Mouse (Mus musculus) embryonic facial prominence, embryonic 11.5 days (tissue): ENCODE data around the gene Ddias. TPM values are rescaled to one million over a fixed set of nuclear protein-coding genes. Genes with fewer than 3 reads are reported as not detected.
"Not testable (repeated sequence)": the region's sequence is repeated elsewhere in the genome, so short reads cannot be mapped to it uniquely, and the experiment has no call there.

Experiments
- ATAC-seq: fragments of 200-750 bp; cut with Nextera tagmentation; replicated peaks from 2 replicates; pipeline ENCODE4 v1.8.0; 2017; ENCODE audit warnings: low read depth; ENCODE audit not compliant: insufficient number of reproducible peaks, low FRiP score, low TSS enrichment
- DNase-seq: peaks from one replicate; pipeline ENCODE4 v3.0.0-alpha.2; 2015; ENCODE audit warnings: low spot score
- H3K27ac ChIP-seq: fragments of 300-500 bp; sonication (generic); replicated peaks from 2 replicates; pipeline ENCODE4 v1.5.1; 2014; ENCODE audit warnings: mild to moderate bottlenecking, low read depth, low read length, control low read depth
- H3K27me3 ChIP-seq: fragments of 300-500 bp; sonication (generic); 2 replicates; pipeline ENCODE4 v1.6.1; 2014; ENCODE audit warnings: mild to moderate bottlenecking, low read length, moderate library complexity, mixed read lengths; ENCODE audit not compliant: control insufficient read depth, insufficient read depth
- H3K36me3 ChIP-seq: fragments of 300-500 bp; sonication (generic); replicated peaks from 2 replicates; pipeline ENCODE4 v1.6.1; 2014; ENCODE audit warnings: low read depth, mild to moderate bottlenecking, low read length, moderate library complexity, mixed read lengths; ENCODE audit not compliant: control insufficient read depth, insufficient read depth
- H3K4me1 ChIP-seq: fragments of 300-500 bp; sonication (generic); 2 replicates; pipeline ENCODE4 v1.6.1; 2014; ENCODE audit warnings: low read length, mixed read lengths; ENCODE audit not compliant: control insufficient read depth, insufficient read depth
- H3K4me2 ChIP-seq: fragments of 300-500 bp; sonication (generic); 2 replicates; pipeline ENCODE4 v1.6.1; 2014; ENCODE audit warnings: low read depth, mild to moderate bottlenecking, control low read depth, low read length, moderate library complexity
- H3K4me3 ChIP-seq: fragments of 300-500 bp; sonication (generic); 2 replicates; pipeline ENCODE4 v1.5.1; 2014; ENCODE audit warnings: low read depth, low read length, control low read depth
- H3K9ac ChIP-seq: fragments of 300-500 bp; sonication (generic); replicated peaks from 2 replicates; pipeline ENCODE4 v1.6.1; 2014; ENCODE audit warnings: mild to moderate bottlenecking, control low read depth, low read length
- H3K9me3 ChIP-seq: fragments of 300-500 bp; sonication (generic); replicated peaks from 2 replicates; pipeline ENCODE4 v1.6.1; 2016; ENCODE audit warnings: mild to moderate bottlenecking, low read length, inconsistent platforms, mixed read lengths; ENCODE audit not compliant: control insufficient read depth
- WGBS: fragments of 180-500 bp; shearing (Covaris S2); extraction: QIAGEN DNeasy Blood & Tissue Kit; methylation state at CpG from one replicate; pipeline ENCODE4 v1.1.7; 2014; 5-methylcytosine and 5-hydroxymethylcytosine counted together
- polyA plus RNA-seq: library from polyadenylated mRNA; unstranded; fragments of >200 nt; fragmentation: Nextera tagmentation; extraction: Ambion mirVana; gene quantifications from 2 replicates; pipeline ENCODE4 v1.2.1, GENCODE M21; 2014

Ddias gene
- polyA plus RNA-seq, result 25.4 and 29.7 TPM in 2 replicates

DNA sequence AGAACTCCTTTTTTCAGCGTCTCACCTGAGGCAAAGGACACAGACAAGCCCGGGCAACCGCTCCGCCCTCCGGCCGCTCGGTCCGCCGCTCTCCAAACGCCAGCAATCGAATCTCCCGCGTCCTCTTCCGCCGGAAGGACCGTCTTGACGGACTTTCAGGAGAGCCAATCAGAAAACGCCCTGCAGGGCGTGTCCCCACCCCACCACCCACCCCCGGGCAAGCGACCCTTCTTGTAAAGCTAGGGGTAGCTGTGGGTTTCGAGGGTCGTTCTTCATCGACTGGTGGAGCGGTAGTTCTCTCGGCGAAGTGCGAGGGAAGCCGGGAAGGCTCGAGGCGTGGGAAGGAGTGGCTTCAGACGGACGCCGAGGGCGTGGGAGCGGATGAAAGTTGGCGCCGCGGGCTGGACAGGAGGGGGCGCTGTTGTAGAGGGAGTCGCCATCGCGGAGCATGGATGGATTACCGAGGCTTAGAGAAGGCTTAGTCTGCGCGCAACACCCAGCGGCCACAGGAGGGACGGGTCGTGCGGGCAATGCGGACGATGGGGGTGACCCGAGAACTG is at the start of gene Ddias, which contains the start of gene Prcp:
Gene Ddias (minus strand): TSS at position 132 of the 560 bp plus-strand sequence.
Gene Prcp (plus strand): TSS at position 355 of the 560 bp plus-strand sequence.
- no peaks in the 10 kb centered on the region for H3K4me1 ChIP-seq
- H3K4me2 ChIP-seq, result peak within 1 kb of the TSS; percentile 71
- H3K9me3 ChIP-seq, result no peaks in the 10 kb centered on the region
- peak within 1 kb of the TSS; percentile 68 for H3K9ac ChIP-seq
- ATAC-seq (peak; percentile 87), DNase-seq (peak; percentile 97)
- no peaks in the 10 kb centered on the region for H3K27me3 ChIP-seq
- H3K36me3 ChIP-seq, result no peaks in the 10 kb centered on the region
- H3K27ac ChIP-seq, result peak within 1 kb of the TSS; percentile 97
- peak within 1 kb of the TSS; percentile 61 for H3K4me3 ChIP-seq
- under 1% methylated on average over 53 of the region's 53 CpGs for WGBS

DNA sequence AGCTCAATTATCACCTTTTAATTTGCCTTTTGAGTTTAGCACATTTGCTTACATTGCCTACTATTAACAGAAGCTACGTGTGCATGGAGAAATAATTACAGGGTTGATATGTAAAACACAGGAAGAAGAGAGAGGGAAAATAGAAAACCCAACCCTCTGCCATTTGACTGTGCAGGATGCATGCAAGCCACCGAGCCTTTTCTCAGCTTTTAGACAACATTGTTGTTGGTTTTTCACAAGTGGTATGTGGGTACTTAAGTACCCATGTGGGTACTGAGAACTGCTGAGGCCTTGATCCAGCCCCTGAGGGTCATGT is 46.8 kb upstream of the Ddias start:
- Histone ChIP-seq H3K9me3 (no peaks in the 10 kb centered on the region), H3K9ac (no peak overlapping the region), H3K4me3 (no peak overlapping the region), H3K4me1 (no peaks in the 10 kb centered on the region), H3K27ac (no peak overlapping the region), H3K4me2 (no peak overlapping the region), H3K36me3 (no peaks in the 10 kb centered on the region), H3K27me3 (no peaks in the 10 kb centered on the region)
- WGBS, result 83% methylated on average over 2 of the region's 2 CpGs
- no peak for ATAC-seq
- no peak for DNase-seq

DNA sequence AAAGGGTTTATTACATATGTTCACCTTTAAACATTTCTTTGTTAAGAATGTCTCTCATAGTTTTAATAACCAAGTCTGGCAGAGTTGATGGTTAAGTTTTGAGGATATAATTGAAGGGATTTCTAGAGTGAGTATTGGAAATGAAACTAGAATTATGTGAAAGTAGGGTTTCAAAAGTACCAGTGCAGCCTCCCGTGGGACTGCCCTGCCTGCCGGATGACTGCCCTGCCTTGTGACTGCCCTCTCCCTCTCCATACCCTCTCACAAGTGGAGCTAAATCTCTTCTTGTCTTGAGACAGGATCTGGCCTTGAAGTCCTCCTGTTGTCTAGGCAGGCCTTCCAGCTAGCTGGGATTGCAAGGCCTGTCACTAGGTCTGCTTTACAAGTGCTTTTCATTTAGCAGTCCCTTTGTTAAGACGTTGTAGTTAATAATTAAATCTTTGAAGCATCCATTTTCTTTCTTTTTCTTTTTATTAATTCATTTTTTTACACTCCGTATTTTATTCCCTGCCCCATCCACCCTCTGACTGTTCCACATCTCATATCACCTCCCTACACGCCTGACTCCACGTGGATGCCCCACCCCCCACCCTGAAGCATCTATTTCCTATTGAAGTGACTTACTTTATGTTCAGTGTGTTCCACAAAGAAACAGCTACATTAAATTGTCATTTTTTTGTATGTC is 46.3 kb upstream of the Ddias start:
- WGBS, result 78% methylated on average over 6 of the region's 6 CpGs
- Histone ChIP-seq H3K4me3 (no peak overlapping the region), H3K27me3 (no peaks in the 10 kb centered on the region), H3K4me2 (no peak overlapping the region), H3K4me1 (no peaks in the 10 kb centered on the region), H3K9me3 (no peaks in the 10 kb centered on the region), H3K27ac (no peak overlapping the region), H3K9ac (no peak overlapping the region), H3K36me3 (no peaks in the 10 kb centered on the region)
- ATAC-seq (no peak), DNase-seq (no peak)

- not testable (repeated sequence) for H3K27me3 ChIP-seq, ATAC-seq, H3K4me2 ChIP-seq, H3K36me3 ChIP-seq, H3K4me3 ChIP-seq, H3K9ac ChIP-seq, H3K27ac ChIP-seq, H3K4me1 ChIP-seq, DNase-seq, H3K9me3 ChIP-seq
- 32% methylated on average over 7 of the region's 7 CpGs for WGBS
These were observed 30.2 kb upstream of the Ddias start for GRCm38 (mm10) chr7:92904285-92904684.

- no peak overlapping the region for H3K9ac ChIP-seq
- H3K36me3 ChIP-seq, result no peaks in the 10 kb centered on the region
- no peaks in the 10 kb centered on the region for H3K9me3 ChIP-seq
- 48% methylated on average over 7 of the region's 7 CpGs for WGBS
- ATAC-seq (peak; percentile 77; the same call in 1 of the 2 replicates), DNase-seq (peak; percentile 81)
- H3K27ac ChIP-seq, result no peak overlapping the region
- H3K27me3 ChIP-seq, result no peaks in the 10 kb centered on the region
- H3K4me2 ChIP-seq, result no peak overlapping the region
- H3K4me3 ChIP-seq, result no peak overlapping the region
- no peaks in the 10 kb centered on the region for H3K4me1 ChIP-seq
These were observed 29.5 kb upstream of the Ddias start for GRCm38 (mm10) chr7:92903360-92904038.

- 53% methylated on average over 2 of the region's 2 CpGs for WGBS
- Histone ChIP-seq H3K4me2 (no peak overlapping the region), H3K4me3 (no peak overlapping the region), H3K9ac (no peak overlapping the region), H3K27me3 (no peaks in the 10 kb centered on the region), H3K9me3 (no peaks in the 10 kb centered on the region), H3K36me3 (no peaks in the 10 kb centered on the region), H3K4me1 (no peaks in the 10 kb centered on the region), H3K27ac (no peak overlapping the region)
- peak; percentile 43 for DNase-seq
- no peak for ATAC-seq
These were observed 23.0 kb upstream of the Ddias start for GRCm38 (mm10) chr7:92897021-92897420.

DNA sequence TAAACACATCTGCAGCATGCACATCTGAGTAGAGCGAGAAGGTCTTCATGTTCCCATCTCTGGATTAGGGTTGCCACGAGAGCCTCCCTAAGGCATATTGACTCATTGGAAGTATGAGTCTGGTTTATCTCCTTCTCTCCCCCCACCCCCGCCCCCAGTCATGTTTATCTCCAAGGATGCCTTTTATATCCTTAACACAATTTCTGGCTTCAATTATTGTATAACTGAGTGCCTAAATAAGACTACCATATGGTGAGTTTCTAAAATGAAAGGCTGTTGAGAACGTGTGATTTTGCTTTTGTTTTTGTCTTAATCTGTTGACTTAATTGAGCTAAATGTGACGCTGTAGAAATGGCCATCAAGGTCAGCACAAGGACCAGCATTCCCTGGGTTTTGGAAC is 22.0 kb upstream of the Ddias start:
- no peak overlapping the region for H3K4me2 ChIP-seq
- WGBS, result 74% methylated on average over 5 of the region's 5 CpGs
- no peaks in the 10 kb centered on the region for H3K36me3 ChIP-seq
- no peaks in the 10 kb centered on the region for H3K4me1 ChIP-seq
- H3K4me3 ChIP-seq, result no peak overlapping the region
- H3K27ac ChIP-seq, result no peak overlapping the region
- no peaks in the 10 kb centered on the region for H3K9me3 ChIP-seq
- H3K9ac ChIP-seq, result no peak overlapping the region
- ATAC-seq (no peak), DNase-seq (no peak)
- H3K27me3 ChIP-seq, result no peaks in the 10 kb centered on the region

DNA sequence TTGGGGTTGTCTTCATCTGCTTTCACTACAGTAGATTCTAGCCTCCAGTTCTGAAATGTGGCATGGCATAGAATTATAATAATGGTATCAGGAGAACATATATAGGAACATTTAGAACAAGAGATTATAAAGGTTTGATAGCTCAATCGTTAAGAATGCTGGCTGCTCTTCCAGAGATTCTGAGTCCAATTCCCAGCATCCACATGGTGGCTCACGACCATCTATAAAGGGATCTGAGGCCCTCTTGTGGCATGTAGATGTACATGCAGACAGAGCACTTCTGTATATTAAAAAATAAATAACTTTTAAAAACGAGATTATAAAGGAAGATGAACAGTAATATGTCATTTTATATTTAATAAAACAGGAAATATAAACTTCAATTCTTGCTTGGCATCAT is 19.4 kb upstream of the Ddias start:
- Histone ChIP-seq H3K9me3 (no peaks in the 10 kb centered on the region), H3K27me3 (no peaks in the 10 kb centered on the region), H3K9ac (no peak overlapping the region), H3K27ac (no peak overlapping the region), H3K4me2 (no peak overlapping the region), H3K4me1 (no peaks in the 10 kb centered on the region), H3K4me3 (no peak overlapping the region), H3K36me3 (no peaks in the 10 kb centered on the region)
- ATAC-seq (no peak), DNase-seq (peak; percentile 21)
- WGBS, result 44% methylated on average over 3 of the region's 3 CpGs
